In the genomic region with DNA sequence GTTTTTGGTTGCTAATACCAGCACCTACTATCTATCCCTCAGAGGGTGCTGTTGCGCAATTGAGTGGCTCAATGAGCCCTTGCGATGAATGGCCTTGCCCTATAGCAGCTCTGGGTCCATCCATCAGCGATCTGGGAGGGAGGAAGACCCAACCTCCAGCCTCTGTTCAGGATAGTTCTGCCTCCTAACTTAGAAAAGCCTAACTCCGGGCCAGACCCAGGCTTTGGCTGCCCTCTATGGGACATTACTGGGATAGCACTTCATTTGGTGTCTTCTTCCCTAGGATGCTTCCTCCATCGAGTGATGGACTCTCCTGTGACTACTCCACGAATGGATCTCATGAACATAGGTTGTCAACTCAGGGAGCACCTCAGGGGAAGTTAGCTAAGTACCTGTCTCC, we compare ENCODE assay signal across 9 mouse cellular contexts. TPM values are rescaled to one million over a fixed set of nuclear protein-coding genes. Genes with fewer than 3 reads are reported as not detected.
DNase-seq lines count a peak whose midpoint lies in the region; ATAC-seq and TF ChIP-seq lines count a peak whose summit lies in the region.
"Had no signal": no experiment of that assay in that cellular context is flagged by ENCODE, and none has a peak within 500 bp of the region (broad histone marks: within the 10 kb centered on the region; RNA-seq: fewer than 3 reads in every experiment).

No protein-coding gene starts in this region.

- in situ Hi-C loops in Patski (cut with MboI; ENCODE audit: low pct_unique_long_range_greater_than_20kb) = no loop called here

- H3K4me1 ChIP-seq in liver, embryonic 14.5 days (replicated peaks; ENCODE audit: control insufficient read depth in 2 of 2, insufficient read depth in 2 of 2, low read length in 1 of 2) = no peaks in the 10 kb centered on the region

- no peak for ATAC-seq in Patski
- no peak for ATAC-seq in liver, embryonic 14.5 days (ENCODE audit: insufficient read depth)

- no peaks in the 10 kb centered on the region for H3K36me3 ChIP-seq in liver, embryonic 14.5 days (replicated peaks; ENCODE audit: control insufficient read depth, insufficient read depth, low read depth)

- H3K4me2 ChIP-seq in liver, embryonic 14.5 days (ENCODE audit: low read depth) = no peak overlapping the region

- H3K9ac ChIP-seq in liver, embryonic 14.5 days (replicated peaks) = no peak overlapping the region

- CTCF ChIA-PET in Patski (lab: Charles Lee) = interaction anchor here (1.1 kb wide), 1 partner anchor 14 kb away, joined by 3 read pairs; no protein-coding TSS in a partner anchor

- no peaks in the 10 kb centered on the region for H3K9me3 ChIP-seq in liver, embryonic 14.5 days (ENCODE audit: control insufficient read depth, low read length)

- POLR2A ChIA-PET in Patski (lab: Charles Lee) = no interaction called here

- no peak overlapping the region for H3K27ac ChIP-seq in liver, embryonic 14.5 days

- DNase-seq in 3134 (ENCODE audit: extremely low read depth, insufficient read length, low spot score) (peak; percentile 11), Patski (ENCODE audit: low read depth, low spot score) (no peak)
- DNase-seq in cerebellum, postnatal 14 days = peak; percentile 84 to 89
- peak; percentile 7 to 14 for DNase-seq in gastrocnemius, adult 8-10 months (ENCODE audit: low spot score in 2 of 2)
- peak; percentile 61 for DNase-seq in kidney, postnatal 14 days
- no peak for DNase-seq in liver, embryonic 14.5 days (ENCODE audit: low read depth in 3 of 3, low spot score in 3 of 3)
- DNase-seq in ovary, postnatal 10 days (ENCODE audit: low spot score) = peak; percentile 53
- peak; percentile 43 for DNase-seq in urinary bladder, postnatal 25 days (ENCODE audit: low spot score)

- WGBS in liver, embryonic 14.5 days (ENCODE audit: insufficient replicate concordance) = 10% methylated on average over 6 of the region's 6 CpGs

- H3K4me3 ChIP-seq in liver, embryonic 14.5 days (ENCODE audit: insufficient read depth in 1 of 2, low read depth in 2 of 2, low read length in 2 of 2) = no peak overlapping the region
- H3K4me3 ChIP-seq: erythroblast, embryonic 14.5 days had no signal

- TF ChIP-seq EP300 in liver, embryonic 14.5 days (IDR thresholded peaks at IDR 0.05; ENCODE audit: low read depth) = no peak

- TF ChIP-seq CTCF in Patski (IDR thresholded peaks at IDR 0.05) = peak; percentile 70
- peak; percentile 73 for TF ChIP-seq CTCF in liver, embryonic 14.5 days (IDR thresholded peaks at IDR 0.05; ENCODE audit: low read depth)

- H3K27me3 ChIP-seq in Patski = no peaks in the 10 kb centered on the region
- H3K27me3 ChIP-seq in liver, embryonic 14.5 days (ENCODE audit: control insufficient read depth, insufficient read depth, low read length) = no peaks in the 10 kb centered on the region

RNA-seq across cellular contexts. Expression of a gene that starts 29.8 kb away (rescaled TPM):
- not detected for polyA plus RNA-seq in Patski (2021)
- total RNA-seq in gastrocnemius, adult 8-10 months (2022) = 1 to 10 TPM in 3 of 4 experiments, under 1 TPM in 1; 0.46 to 2.1 (median 1.2) TPM
- polyA plus RNA-seq in liver, embryonic 14.5 days (2012; rRNA removed) = 0.11 and 0.15 TPM in 2 replicates
- polyA plus RNA-seq in liver, embryonic 14.5 days (2014; fragmentation: Nextera tagmentation; extraction: Ambion mirVana) = 0.13 and 0.18 TPM in 2 replicates

Comparison
In these comparisons a context has a peak if more than half of its experiments do, and no peak if none do; other contexts are left out.
1. DNase-seq: peak in 3134 (single experiment), cerebellum, postnatal 14 days (2 of 2), gastrocnemius, adult 8-10 months (2 of 2), kidney, postnatal 14 days (single experiment), ovary, postnatal 10 days (single experiment) and urinary bladder, postnatal 25 days (single experiment); none in Patski (single experiment) and liver, embryonic 14.5 days (0 of 3).